Mouse (Mus musculus) thymus, adult 2 months (tissue): Measurements from ENCODE around the gene Elob. TPM values are rescaled to one million over a fixed set of nuclear protein-coding genes. Genes with fewer than 3 reads are reported as not detected.

Experiments
- DNase-seq: peaks from one replicate; pipeline ENCODE4 v3.0.0; 2021
- H3K27ac ChIP-seq: fragments of 200-500 bp; 2 replicates; pipeline ENCODE4 v1.5.1; 2012; ENCODE audit warnings: low read length, control low read depth; ENCODE audit not compliant: control insufficient read depth, insufficient read depth
- H3K27me3 ChIP-seq: fragments of 200-500 bp; 2 replicates; pipeline ENCODE4 v1.6.1; 2012; ENCODE audit warnings: mild to moderate bottlenecking, low read length, moderate library complexity, mixed read lengths; ENCODE audit not compliant: control insufficient read depth, insufficient read depth
- H3K36me3 ChIP-seq: fragments of 200-500 bp; 2 replicates; pipeline ENCODE4 v1.6.1; 2012; ENCODE audit warnings: mild to moderate bottlenecking, low read length, moderate library complexity; ENCODE audit not compliant: control insufficient read depth, insufficient read depth
- H3K4me1 ChIP-seq: fragments of 200-500 bp; replicated peaks from 2 replicates; pipeline ENCODE4 v1.6.1; 2012; ENCODE audit warnings: low read length; ENCODE audit not compliant: control insufficient read depth, insufficient read depth
- H3K4me3 ChIP-seq: fragments of 200-500 bp; 2 replicates; pipeline ENCODE4 v1.5.1; 2012; ENCODE audit warnings: mild to moderate bottlenecking, low read length, control low read depth, moderate library complexity; ENCODE audit not compliant: control insufficient read depth, insufficient read depth
- CTCF ChIP-seq: fragments of 200-500 bp; IDR thresholded peaks from 2 replicates; pipeline ENCODE4 v1.5.1; 2012; ENCODE audit warnings: mild to moderate bottlenecking, control low read depth, low read length, moderate library complexity, borderline replicate concordance; ENCODE audit not compliant: control insufficient read depth, poor library complexity, insufficient read depth; ENCODE audit errors: extremely low read depth
- POLR2A ChIP-seq: fragments of 200-500 bp; IDR thresholded peaks from 2 replicates; pipeline ENCODE4 v1.6.1; 2012; ENCODE audit warnings: mild to moderate bottlenecking, low read length, control low read depth, moderate library complexity; ENCODE audit not compliant: control insufficient read depth, poor library complexity, insufficient read depth; ENCODE audit errors: extremely low read depth
- WGBS: fragments of 180-500 bp; shearing (Covaris S2); methylation state at CpG from one replicate; pipeline ENCODE4 v1.1.7; 2018; 5-methylcytosine and 5-hydroxymethylcytosine counted together
- polyA plus RNA-seq: library from polyadenylated mRNA; depleted of rRNA; stranded (reverse); fragments of >200 nt; gene quantifications from 2 replicates; pipeline ENCODE4 v1.2.3, GENCODE M21; 2012

Elob gene
- polyA plus RNA-seq, 1 experiment, result 815 TPM

DNA sequence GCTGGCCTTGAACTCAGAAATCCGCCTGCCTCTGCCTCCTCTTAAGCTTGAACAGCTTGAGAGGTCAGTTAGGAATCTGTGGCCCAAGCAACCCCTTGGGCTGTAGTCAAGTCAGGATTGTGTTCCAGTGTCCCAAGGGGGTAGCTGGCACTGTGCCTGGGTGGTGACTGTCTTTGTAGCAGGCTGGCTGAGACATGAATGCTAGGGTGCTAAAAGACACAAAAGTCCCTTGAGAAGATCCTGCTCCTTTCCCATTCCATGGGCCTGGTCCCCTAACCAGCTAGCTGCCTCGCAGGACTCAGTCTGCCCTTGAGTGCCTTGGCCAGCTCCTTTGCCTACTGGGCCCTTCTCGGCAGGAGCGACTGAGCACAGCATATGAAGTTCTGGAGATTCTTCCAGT lies 34.0 kb upstream of the Elob start:
- no peaks in the 10 kb centered on the region; the same call in 1 of the 2 replicates for H3K27me3 ChIP-seq
- H3K4me1 ChIP-seq, result peaks cover 9% of the 10 kb centered on the region
- H3K4me3 ChIP-seq, result no peak overlapping the region
- no peak overlapping the region for H3K27ac ChIP-seq
- no peak for DNase-seq
- no peak for TF ChIP-seq POLR2A
- no peak for TF ChIP-seq CTCF
- no peaks in the 10 kb centered on the region for H3K36me3 ChIP-seq
- WGBS, result 93% methylated on average over 4 of the region's 4 CpGs

DNA sequence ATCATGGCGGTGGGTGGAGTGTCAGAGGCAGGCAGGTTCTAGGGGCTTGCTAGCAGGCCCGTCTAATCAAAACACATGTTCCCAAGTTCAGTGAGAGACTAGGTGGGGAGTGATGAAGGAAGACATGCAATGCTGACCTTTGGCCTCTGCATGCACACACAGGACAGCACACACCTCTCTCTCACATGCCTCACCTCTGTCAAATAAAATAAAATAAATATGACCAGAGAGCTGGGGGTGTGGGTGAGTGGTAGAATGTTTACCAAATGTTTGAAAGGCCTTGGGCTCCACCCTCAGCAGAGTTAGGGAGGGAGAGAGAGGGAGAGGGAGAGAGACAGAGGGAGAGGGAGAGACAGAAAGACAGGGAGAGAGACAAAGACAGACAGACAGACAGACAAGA lies 29.0 kb upstream of the Elob start:
- H3K27me3 ChIP-seq, result no peaks in the 10 kb centered on the region; the same call in 1 of the 2 replicates
- no peak for TF ChIP-seq POLR2A
- TF ChIP-seq CTCF, result no peak
- no peaks in the 10 kb centered on the region for H3K36me3 ChIP-seq
- H3K4me3 ChIP-seq, result no peak overlapping the region
- H3K4me1 ChIP-seq, result peaks cover 11% of the 10 kb centered on the region
- 95% methylated on average over 2 of the region's 2 CpGs for WGBS
- no peak for DNase-seq
- H3K27ac ChIP-seq, result no peak overlapping the region

DNA sequence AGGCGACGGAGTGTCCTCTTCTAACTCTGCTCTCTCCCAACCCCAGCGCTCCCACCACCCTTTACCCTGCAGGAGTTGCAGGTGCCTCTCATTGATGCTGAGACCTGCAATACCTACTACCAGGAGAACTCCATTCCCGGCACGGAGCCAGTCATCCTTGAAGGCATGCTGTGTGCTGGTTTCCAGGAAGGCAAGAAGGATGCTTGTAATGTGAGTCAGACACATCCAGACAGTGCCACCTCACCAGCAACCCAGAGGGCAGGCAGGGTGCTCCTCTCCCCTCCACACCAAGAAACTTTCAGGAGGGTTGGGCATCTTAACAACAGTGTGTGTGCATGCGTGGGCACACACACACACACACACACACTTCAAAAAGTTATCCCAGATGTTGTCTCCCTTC lies 28.3 kb upstream of the Elob start:
- 98% methylated on average over 6 of the region's 6 CpGs for WGBS

DNA sequence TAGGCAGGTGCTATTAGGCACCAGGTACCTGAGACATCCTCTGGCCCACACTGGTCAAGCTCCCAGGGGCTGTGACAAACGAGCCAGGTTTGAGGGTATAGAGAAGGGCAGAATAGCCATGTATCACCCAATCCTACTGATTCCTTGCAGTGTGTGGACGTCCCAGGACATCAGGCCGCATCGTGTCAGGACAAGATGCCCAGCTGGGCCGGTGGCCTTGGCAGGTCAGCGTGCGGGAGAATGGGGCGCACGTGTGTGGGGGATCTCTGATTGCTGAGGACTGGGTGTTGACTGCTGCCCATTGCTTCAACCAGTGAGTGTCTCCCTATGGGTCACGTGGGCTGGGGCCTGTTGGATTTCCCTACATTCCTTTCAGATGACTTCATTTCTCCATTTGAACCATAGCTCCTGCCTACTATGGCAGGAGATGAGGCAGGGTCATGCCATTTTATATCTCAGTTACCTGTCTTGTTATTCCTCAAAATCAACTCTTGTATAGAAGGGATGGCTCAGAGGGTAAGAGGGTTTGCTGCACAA lies 25.4 kb upstream of the Elob start:
- H3K4me3 ChIP-seq, result no peak overlapping the region
- H3K36me3 ChIP-seq, result no peaks in the 10 kb centered on the region
- TF ChIP-seq POLR2A, result no peak
- no peak for TF ChIP-seq CTCF
- H3K27ac ChIP-seq, result no peak overlapping the region
- H3K4me1 ChIP-seq, result peaks cover 10% of the 10 kb centered on the region
- no peaks in the 10 kb centered on the region for H3K27me3 ChIP-seq
- no peak for DNase-seq
- 95% methylated on average over 10 of the region's 10 CpGs for WGBS

More for the DNA sequence above, 28.3 kb upstream of the Elob start:
- no peaks in the 10 kb centered on the region; the same call in 1 of the 2 replicates for H3K27me3 ChIP-seq
- peaks cover 11% of the 10 kb centered on the region for H3K4me1 ChIP-seq
- no peaks in the 10 kb centered on the region for H3K36me3 ChIP-seq
- H3K4me3 ChIP-seq, result no peak overlapping the region
- no peak overlapping the region for H3K27ac ChIP-seq
- no peak for DNase-seq
- TF ChIP-seq CTCF, result no peak
- TF ChIP-seq POLR2A, result no peak

DNA sequence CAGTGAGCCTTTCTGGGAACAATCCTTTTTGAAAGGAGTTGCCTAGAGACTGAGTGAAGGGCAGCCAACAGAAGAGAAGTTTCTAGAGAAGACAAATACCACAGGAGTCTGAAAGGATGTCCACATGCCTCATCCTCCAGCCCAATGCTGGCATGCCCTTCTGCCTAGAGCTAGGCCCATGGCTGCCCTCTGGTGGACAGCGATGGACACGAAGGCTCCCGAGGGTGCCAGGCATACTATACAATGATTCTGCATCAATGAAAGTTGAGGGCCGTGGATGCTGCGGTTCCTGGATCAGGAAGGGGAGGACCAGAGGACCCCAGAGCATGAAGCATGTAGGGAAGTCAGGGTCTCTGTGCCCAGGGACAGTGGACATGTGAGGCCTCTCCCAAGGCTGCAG lies 24.4 kb upstream of the Elob start:
- H3K4me3 ChIP-seq, result no peak overlapping the region
- no peaks in the 10 kb centered on the region for H3K27me3 ChIP-seq
- WGBS, result 54% methylated on average over 5 of the region's 5 CpGs
- peaks cover 5% of the 10 kb centered on the region for H3K4me1 ChIP-seq
- DNase-seq, result peak; percentile 67
- no peaks in the 10 kb centered on the region for H3K36me3 ChIP-seq
- no peak overlapping the region for H3K27ac ChIP-seq
- peak; percentile 68 for TF ChIP-seq CTCF
- no peak for TF ChIP-seq POLR2A

DNA sequence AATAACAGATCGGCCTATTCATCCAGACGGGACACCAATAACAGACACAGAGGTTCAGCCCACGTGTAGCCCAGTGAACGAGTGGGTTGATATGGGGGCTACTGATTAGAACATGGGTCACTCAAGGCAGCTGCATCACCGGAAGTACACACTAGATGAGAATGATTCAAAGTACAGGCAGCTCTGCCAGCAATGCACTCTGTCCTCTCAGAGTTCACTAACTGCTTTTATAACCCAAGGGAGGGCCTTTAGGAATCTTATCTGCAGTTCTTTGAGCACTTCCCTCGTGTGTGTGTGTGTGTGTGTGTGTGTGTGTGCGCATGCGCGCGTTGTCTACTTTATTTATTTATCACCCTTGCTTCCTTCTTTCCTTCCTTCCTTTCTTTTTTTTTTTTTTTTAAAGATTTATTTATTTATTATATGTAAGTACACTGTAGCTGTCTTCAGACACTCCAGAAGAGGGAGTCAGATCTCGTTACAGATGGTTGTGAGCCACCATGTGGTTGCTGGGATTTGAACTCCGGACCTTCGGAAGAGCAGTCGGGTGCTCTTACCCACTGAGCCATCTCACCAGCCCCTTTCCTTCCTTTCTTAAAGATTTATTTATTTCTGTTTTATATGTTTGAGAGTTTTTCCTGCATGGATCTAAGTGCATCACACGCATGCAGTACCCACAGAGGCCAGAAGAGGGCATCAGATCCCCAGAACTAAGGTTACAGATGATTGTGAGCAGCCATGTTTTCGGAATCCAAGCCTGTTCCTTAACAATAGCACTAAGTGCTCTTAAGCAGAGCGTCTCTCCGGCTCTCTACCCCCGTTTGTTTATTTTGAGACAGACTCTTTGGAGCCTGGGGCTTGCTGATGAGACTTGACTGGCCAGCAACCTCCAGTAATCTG lies 22.2 kb upstream of the Elob start:
- 68% methylated on average over 18 of the region's 19 CpGs for WGBS
- H3K27ac ChIP-seq, result no peak overlapping the region

More for the DNA sequence above, 22.2 kb upstream of the Elob start:
- Histone ChIP-seq H3K27me3 (no peaks in the 10 kb centered on the region), H3K4me1 (no peaks in the 10 kb centered on the region), H3K4me3 (no peak overlapping the region), H3K36me3 (no peaks in the 10 kb centered on the region)
- peak; percentile 53 for DNase-seq
- TF ChIP-seq POLR2A, result no peak
- TF ChIP-seq CTCF, result no peak
